Mouse (Mus musculus) hindbrain, embryonic 13.5 days (tissue): Measurements from ENCODE around the gene Haus6. TPM values are rescaled to one million over a fixed set of nuclear protein-coding genes. Genes with fewer than 3 reads are reported as not detected.

Experiments
- polyA plus RNA-seq: library from polyadenylated mRNA; unstranded; fragments of >200 nt; fragmentation: Nextera tagmentation; extraction: Ambion mirVana; gene quantifications from 2 replicates; pipeline ENCODE4 v1.2.1, GENCODE M21; 2015

Gene Haus6
- polyA plus RNA-seq, 1 experiment from 2014 or later: 7.4 TPM

Other genes starting within 250 kb of the Haus6 start
- gene Saxo1, start 53.7 kb downstream of the Haus6 start, polyA plus RNA-seq: not detected in 2 replicates
- 105 and 106 TPM in 2 replicates for gene Rraga, start 36.4 kb downstream of the Haus6 start, polyA plus RNA-seq
- 53.4 and 55.0 TPM in 2 replicates for gene Plin2, start 58.0 kb upstream of the Haus6 start, polyA plus RNA-seq
- 3.6 and 5.4 TPM in 2 replicates for gene Dennd4c, start 136.5 kb upstream of the Haus6 start, polyA plus RNA-seq
- 441 and 451 TPM in 2 replicates for gene Rps6, start 245.4 kb upstream of the Haus6 start, polyA plus RNA-seq